Mouse (Mus musculus): Measurements from ENCODE around the gene Zscan5b. TPM values are rescaled to one million over a fixed set of nuclear protein-coding genes. Genes with fewer than 3 reads are reported as not detected.
"Not testable (repeated sequence)": the region's sequence is repeated elsewhere in the genome, so short reads cannot be mapped to it uniquely, and the experiment has no call there.

Zscan5b gene
- polyA plus RNA-seq, 1 experiment from 2014 or later = not detected

GRCm38 (mm10) chr7:6186176-6186575, 35.9 kb upstream of the Zscan5b start:
- H3K4me3 ChIP-seq (ENCODE audit: low read length) = no peak overlapping the region
- no peaks in the 10 kb centered on the region for H3K27me3 ChIP-seq (replicated peaks; ENCODE audit: control insufficient read depth, insufficient read depth, low read length)
- 97% methylated on average over 2 of the region's 2 CpGs for WGBS
- ATAC-seq = no peak
- H3K36me3 ChIP-seq (ENCODE audit: control insufficient read depth, insufficient read depth, low read length) = peaks cover 58% of the 10 kb centered on the region
- H3K4me2 ChIP-seq (ENCODE audit: low read length) = no peak overlapping the region
- no peak overlapping the region for H3K9ac ChIP-seq (ENCODE audit: low read depth, low read length)
- no peak overlapping the region for H3K27ac ChIP-seq (ENCODE audit: low read depth, low read length)
- no peaks in the 10 kb centered on the region for H3K4me1 ChIP-seq (ENCODE audit: control insufficient read depth, insufficient read depth, low read depth, low read length)
- no peaks in the 10 kb centered on the region for H3K9me3 ChIP-seq (ENCODE audit: control insufficient read depth, low read length)

GRCm38 (mm10) chr7:6186756-6187155, 35.3 kb upstream of the Zscan5b start:
- H3K9me3 ChIP-seq (ENCODE audit: control insufficient read depth, low read length) = no peaks in the 10 kb centered on the region
- H3K9ac ChIP-seq (ENCODE audit: low read depth, low read length) = no peak overlapping the region
- peaks cover 58% of the 10 kb centered on the region for H3K36me3 ChIP-seq (ENCODE audit: control insufficient read depth, insufficient read depth, low read length)
- H3K27me3 ChIP-seq (replicated peaks; ENCODE audit: control insufficient read depth, insufficient read depth, low read length) = no peaks in the 10 kb centered on the region
- H3K4me3 ChIP-seq (ENCODE audit: low read length) = no peak overlapping the region
- ATAC-seq = no peak
- H3K4me2 ChIP-seq (ENCODE audit: low read length) = no peak overlapping the region
- no peaks in the 10 kb centered on the region for H3K4me1 ChIP-seq (ENCODE audit: control insufficient read depth, insufficient read depth, low read depth, low read length)
- WGBS = 69% methylated on average over 2 of the region's 2 CpGs
- no peak overlapping the region for H3K27ac ChIP-seq (ENCODE audit: low read depth, low read length)

GRCm38 (mm10) chr7:6189542-6189941, 32.5 kb upstream of the Zscan5b start:
- Histone ChIP-seq H3K9ac (ENCODE audit: low read depth, low read length) (no peak overlapping the region), H3K4me2 (ENCODE audit: low read length) (no peak overlapping the region), H3K27ac (ENCODE audit: low read depth, low read length) (no peak overlapping the region), H3K36me3 (ENCODE audit: control insufficient read depth, insufficient read depth, low read length) (peaks cover 49% of the 10 kb centered on the region), H3K4me3 (ENCODE audit: low read length) (no peak overlapping the region), H3K27me3 (replicated peaks; ENCODE audit: control insufficient read depth, insufficient read depth, low read length) (no peaks in the 10 kb centered on the region), H3K4me1 (ENCODE audit: control insufficient read depth, insufficient read depth, low read depth, low read length) (no peaks in the 10 kb centered on the region), H3K9me3 (ENCODE audit: control insufficient read depth, low read length) (no peaks in the 10 kb centered on the region)
- WGBS = 52% methylated on average over 44 of the region's 45 CpGs
- no peak for ATAC-seq

GRCm38 (mm10) chr7:6191376-6191775, 30.7 kb upstream of the Zscan5b start:
- ATAC-seq = no peak
- no peaks in the 10 kb centered on the region for H3K4me1 ChIP-seq (ENCODE audit: control insufficient read depth, insufficient read depth, low read depth, low read length)
- H3K9ac ChIP-seq (ENCODE audit: low read depth, low read length) = no peak overlapping the region
- H3K4me2 ChIP-seq (ENCODE audit: low read length) = no peak overlapping the region
- H3K9me3 ChIP-seq (ENCODE audit: control insufficient read depth, low read length) = no peaks in the 10 kb centered on the region
- no peak overlapping the region for H3K27ac ChIP-seq (ENCODE audit: low read depth, low read length)
- WGBS = 44% methylated on average over 3 of the region's 3 CpGs
- no peaks in the 10 kb centered on the region for H3K27me3 ChIP-seq (replicated peaks; ENCODE audit: control insufficient read depth, insufficient read depth, low read length)
- peaks cover 35% of the 10 kb centered on the region for H3K36me3 ChIP-seq (ENCODE audit: control insufficient read depth, insufficient read depth, low read length)
- H3K4me3 ChIP-seq (ENCODE audit: low read length) = no peak overlapping the region

GRCm38 (mm10) chr7:6194129-6194528, 27.9 kb upstream of the Zscan5b start:
- Histone ChIP-seq H3K36me3 (ENCODE audit: control insufficient read depth, insufficient read depth, low read length) (peaks cover 10% of the 10 kb centered on the region), H3K9ac (ENCODE audit: low read depth, low read length) (no peak overlapping the region), H3K4me1 (ENCODE audit: control insufficient read depth, insufficient read depth, low read depth, low read length) (no peaks in the 10 kb centered on the region), H3K9me3 (ENCODE audit: control insufficient read depth, low read length) (no peaks in the 10 kb centered on the region), H3K27ac (ENCODE audit: low read depth, low read length) (no peak overlapping the region), H3K4me3 (ENCODE audit: low read length) (no peak overlapping the region), H3K27me3 (replicated peaks; ENCODE audit: control insufficient read depth, insufficient read depth, low read length) (no peaks in the 10 kb centered on the region), H3K4me2 (ENCODE audit: low read length) (no peak overlapping the region)
- ATAC-seq = peak; percentile 81
- 16% methylated on average over 5 of the region's 5 CpGs for WGBS

GRCm38 (mm10) chr7:6195777-6196176, 26.3 kb upstream of the Zscan5b start:
- Histone ChIP-seq H3K4me1 (ENCODE audit: control insufficient read depth, insufficient read depth, low read depth, low read length) (no peaks in the 10 kb centered on the region), H3K36me3 (ENCODE audit: control insufficient read depth, insufficient read depth, low read length) (no peaks in the 10 kb centered on the region), H3K4me2 (ENCODE audit: low read length) (no peak overlapping the region), H3K27ac (ENCODE audit: low read depth, low read length) (no peak overlapping the region), H3K4me3 (ENCODE audit: low read length) (no peak overlapping the region), H3K27me3 (replicated peaks; ENCODE audit: control insufficient read depth, insufficient read depth, low read length) (no peaks in the 10 kb centered on the region), H3K9me3 (ENCODE audit: control insufficient read depth, low read length) (no peaks in the 10 kb centered on the region), H3K9ac (ENCODE audit: low read depth, low read length) (no peak overlapping the region)
- 46% methylated on average over 2 of the region's 2 CpGs for WGBS
- ATAC-seq = no peak

GRCm38 (mm10) chr7:6196790-6197189, 25.3 kb upstream of the Zscan5b start, which contains the start of gene Galp:
TSS of gene Galp (plus strand) at chr7:6197090.
- Histone ChIP-seq H3K4me3 (ENCODE audit: low read length) (no peak within 1 kb of the TSS), H3K4me1 (ENCODE audit: control insufficient read depth, insufficient read depth, low read depth, low read length) (no peaks in the 10 kb centered on the region), H3K36me3 (ENCODE audit: control insufficient read depth, insufficient read depth, low read length) (no peaks in the 10 kb centered on the region), H3K4me2 (ENCODE audit: low read length) (no peak within 1 kb of the TSS), H3K9ac (ENCODE audit: low read depth, low read length) (no peak within 1 kb of the TSS), H3K9me3 (ENCODE audit: control insufficient read depth, low read length) (no peaks in the 10 kb centered on the region; the same call in 1 of the 2 replicates), H3K27me3 (replicated peaks; ENCODE audit: control insufficient read depth, insufficient read depth, low read length) (no peaks in the 10 kb centered on the region), H3K27ac (ENCODE audit: low read depth, low read length) (no peak within 1 kb of the TSS)
- 67% methylated on average over 3 of the region's 3 CpGs for WGBS
- no peak for ATAC-seq

- Histone ChIP-seq H3K9ac (ENCODE audit: low read depth, low read length) (no peak overlapping the region), H3K27me3 (replicated peaks; ENCODE audit: control insufficient read depth, insufficient read depth, low read length) (no peaks in the 10 kb centered on the region), H3K27ac (ENCODE audit: low read depth, low read length) (no peak overlapping the region), H3K4me2 (ENCODE audit: low read length) (no peak overlapping the region), H3K9me3 (ENCODE audit: control insufficient read depth, low read length) (no peaks in the 10 kb centered on the region; the same call in 1 of the 2 replicates), H3K4me1 (ENCODE audit: control insufficient read depth, insufficient read depth, low read depth, low read length) (no peaks in the 10 kb centered on the region), H3K4me3 (ENCODE audit: low read length) (no peak overlapping the region), H3K36me3 (ENCODE audit: control insufficient read depth, insufficient read depth, low read length) (no peaks in the 10 kb centered on the region)
- 86% methylated on average over 3 of the region's 3 CpGs for WGBS
- no peak for ATAC-seq
Measured at GRCm38 (mm10) chr7:6204200-6204599, 17.9 kb upstream of the Zscan5b start.

- ATAC-seq = no peak
Measured at GRCm38 (mm10) chr7:6213144-6213543, 8.9 kb upstream of the Zscan5b start.

GRCm38 (mm10) chr7:6214691-6215090, 7.4 kb upstream of the Zscan5b start:
- not testable (repeated sequence) for ATAC-seq; H3K27ac ChIP-seq (ENCODE audit: low read depth, low read length)
- 76% methylated on average over 3 of the region's 4 CpGs for WGBS

More at GRCm38 (mm10) chr7:6213144-6213543, 8.9 kb upstream of the Zscan5b start:
- Histone ChIP-seq H3K27ac (ENCODE audit: low read depth, low read length) (no peak overlapping the region), H3K9ac (ENCODE audit: low read depth, low read length) (no peak overlapping the region), H3K27me3 (replicated peaks; ENCODE audit: control insufficient read depth, insufficient read depth, low read length) (no peaks in the 10 kb centered on the region), H3K4me3 (ENCODE audit: low read length) (no peak overlapping the region), H3K4me1 (ENCODE audit: control insufficient read depth, insufficient read depth, low read depth, low read length) (no peaks in the 10 kb centered on the region), H3K4me2 (ENCODE audit: low read length) (no peak overlapping the region), H3K9me3 (ENCODE audit: control insufficient read depth, low read length) (0 out of 2 replicates have a peak, but pooled peaks cover 2% of the 10 kb centered on the region), H3K36me3 (ENCODE audit: control insufficient read depth, insufficient read depth, low read length) (no peaks in the 10 kb centered on the region)
- 48% methylated on average over 5 of the region's 5 CpGs for WGBS

More at GRCm38 (mm10) chr7:6214691-6215090, 7.4 kb upstream of the Zscan5b start:
- H3K4me3 ChIP-seq (ENCODE audit: low read length); H3K9me3 ChIP-seq (ENCODE audit: control insufficient read depth, low read length); H3K36me3 ChIP-seq (ENCODE audit: control insufficient read depth, insufficient read depth, low read length); H3K9ac ChIP-seq (ENCODE audit: low read depth, low read length); H3K27me3 ChIP-seq (replicated peaks; ENCODE audit: control insufficient read depth, insufficient read depth, low read length); H3K4me1 ChIP-seq (ENCODE audit: control insufficient read depth, insufficient read depth, low read depth, low read length); H3K4me2 ChIP-seq (ENCODE audit: low read length): not testable (repeated sequence)

Measured in hindbrain, embryonic 16.5 days (tissue).